Mouse (Mus musculus) kidney, embryonic 14.5 days (tissue): ENCODE results near the gene Ank2. TPM values are rescaled to one million over a fixed set of nuclear protein-coding genes. Genes with fewer than 3 reads are reported as not detected.

Experiments
- ATAC-seq: fragments of 200-750 bp; cut with Nextera tagmentation; 2 replicates; pipeline ENCODE4 v1.8.0; 2017; ENCODE audit warnings: moderate number of reproducible peaks, mild to moderate bottlenecking, moderate TSS enrichment, moderate library complexity; ENCODE audit not compliant: low FRiP score, low TSS enrichment
- H3K27ac ChIP-seq: fragments of 300-500 bp; sonication (generic); 2 replicates; pipeline ENCODE4 v1.5.1; 2014; ENCODE audit warnings: low read depth, mild to moderate bottlenecking, low read length, moderate library complexity, mixed read lengths
- H3K27me3 ChIP-seq: fragments of 300-500 bp; sonication (generic); 2 replicates; pipeline ENCODE4 v1.6.1; 2014; ENCODE audit warnings: mild to moderate bottlenecking, low read length; ENCODE audit not compliant: control insufficient read depth, insufficient read depth
- H3K36me3 ChIP-seq: fragments of 300-500 bp; sonication (generic); 2 replicates; pipeline ENCODE4 v1.6.1; 2014; ENCODE audit warnings: low read length, mixed read lengths; ENCODE audit not compliant: control insufficient read depth, insufficient read depth
- H3K4me1 ChIP-seq: fragments of 300-500 bp; sonication (generic); 2 replicates; pipeline ENCODE4 v1.6.1; 2014; ENCODE audit warnings: low read length, mixed read lengths; ENCODE audit not compliant: control insufficient read depth, insufficient read depth
- H3K4me2 ChIP-seq: fragments of 300-500 bp; sonication (generic); replicated peaks from 2 replicates; pipeline ENCODE4 v1.6.1; 2014; ENCODE audit warnings: low read depth, mild to moderate bottlenecking, low read length
- H3K4me3 ChIP-seq: fragments of 300-500 bp; sonication (generic); 2 replicates; pipeline ENCODE4 v1.5.1; 2014; ENCODE audit warnings: mild to moderate bottlenecking, low read length
- H3K9ac ChIP-seq: fragments of 300-500 bp; sonication (generic); 2 replicates; pipeline ENCODE4 v1.6.1; 2014; ENCODE audit warnings: low read depth, mild to moderate bottlenecking, low read length, moderate library complexity
- H3K9me3 ChIP-seq: fragments of 300-500 bp; sonication (generic); 2 replicates; pipeline ENCODE4 v1.6.1; 2016; ENCODE audit warnings: low read length; ENCODE audit not compliant: control insufficient read depth
- WGBS: fragments of 180-500 bp; shearing (Covaris S2); extraction: QIAGEN DNeasy Blood & Tissue Kit; methylation state at CpG from one replicate; pipeline ENCODE4 v1.1.7; 2014; 5-methylcytosine and 5-hydroxymethylcytosine counted together
- polyA plus RNA-seq: library from polyadenylated mRNA; unstranded; fragments of >200 nt; fragmentation: Nextera tagmentation; extraction: Ambion mirVana; gene quantifications from 2 replicates; pipeline ENCODE4 v1.2.1, GENCODE M21; 2014

The Ank2 gene
- polyA plus RNA-seq, 1 experiment from 2014 or later = 11.5 TPM

DNA sequence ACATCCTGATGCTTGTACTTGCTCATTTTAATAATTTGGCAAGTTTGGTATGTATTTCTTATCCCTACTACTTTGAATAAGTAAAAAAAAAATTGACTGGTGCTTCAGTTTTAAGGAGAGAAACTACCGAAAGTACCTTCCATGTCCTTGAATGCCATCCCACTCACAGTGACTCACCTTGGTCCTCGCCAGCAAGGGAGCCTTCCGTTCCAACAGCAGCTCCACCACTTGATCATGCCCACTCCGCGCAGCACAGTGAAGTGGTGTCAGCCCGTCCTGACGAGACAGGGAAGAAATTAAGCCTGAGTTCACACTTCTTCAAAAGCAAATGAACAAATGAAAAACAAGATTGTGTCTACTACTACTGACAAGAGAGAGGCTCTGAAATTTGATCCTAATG is 460.6 kb downstream of the Ank2 start:
- Histone ChIP-seq H3K9me3 (no peaks in the 10 kb centered on the region), H3K4me1 (no peaks in the 10 kb centered on the region), H3K4me2 (no peak overlapping the region), H3K4me3 (no peak overlapping the region), H3K27ac (no peak overlapping the region), H3K27me3 (no peaks in the 10 kb centered on the region), H3K9ac (no peak overlapping the region), H3K36me3 (no peaks in the 10 kb centered on the region)
- no peak for ATAC-seq
- 70% methylated on average over 7 of the region's 7 CpGs for WGBS

DNA sequence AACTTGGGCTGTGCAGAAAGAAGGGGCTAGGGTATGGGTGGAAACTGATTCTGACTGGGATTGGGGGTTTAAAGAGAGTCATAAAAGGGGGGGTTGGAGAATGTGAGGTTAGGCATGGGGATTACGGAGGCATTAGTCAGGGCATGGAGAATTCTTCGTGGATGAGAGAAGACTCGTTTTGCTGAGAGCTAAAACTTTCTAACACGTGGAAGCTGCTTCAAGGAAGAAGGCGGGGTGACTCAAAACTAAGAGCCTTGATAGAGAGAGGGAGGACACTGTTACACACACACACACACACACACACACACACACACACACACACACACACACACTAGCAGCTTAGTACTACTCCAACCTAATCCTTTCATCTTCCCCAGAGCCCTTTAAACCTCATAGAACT is 463.0 kb downstream of the Ank2 start:
- H3K9me3 ChIP-seq = no peaks in the 10 kb centered on the region
- H3K27me3 ChIP-seq = no peaks in the 10 kb centered on the region
- WGBS = 80% methylated on average over 5 of the region's 5 CpGs
- no peak for ATAC-seq
- no peaks in the 10 kb centered on the region for H3K4me1 ChIP-seq
- H3K36me3 ChIP-seq = no peaks in the 10 kb centered on the region
- no peak overlapping the region for H3K9ac ChIP-seq
- H3K4me3 ChIP-seq = no peak overlapping the region
- no peak overlapping the region for H3K27ac ChIP-seq
- no peak overlapping the region for H3K4me2 ChIP-seq

DNA sequence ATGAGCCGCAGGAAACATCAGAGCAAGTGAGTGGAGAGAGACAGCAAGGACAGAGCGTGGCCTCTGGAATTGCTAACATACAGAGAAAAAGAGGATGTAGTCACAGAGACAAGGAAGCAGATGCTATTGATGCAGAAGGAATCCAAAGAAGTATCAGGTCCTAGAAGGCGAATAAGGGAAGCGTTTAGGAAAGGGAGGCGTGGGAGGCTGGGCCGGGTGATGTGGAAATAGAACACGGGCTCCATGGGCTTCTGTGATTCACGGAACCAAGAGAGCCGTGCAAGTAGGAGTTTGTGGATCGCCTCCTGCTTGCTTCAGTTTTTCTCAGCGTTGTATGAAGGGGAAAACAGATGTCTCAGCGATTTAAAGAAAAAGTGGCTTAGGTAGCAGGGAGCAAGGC is 463.6 kb downstream of the Ank2 start:
- H3K27ac ChIP-seq = no peak overlapping the region
- H3K4me2 ChIP-seq = no peak overlapping the region
- no peaks in the 10 kb centered on the region for H3K36me3 ChIP-seq
- H3K9me3 ChIP-seq = no peaks in the 10 kb centered on the region
- no peak overlapping the region for H3K4me3 ChIP-seq
- no peaks in the 10 kb centered on the region for H3K4me1 ChIP-seq
- WGBS = 88% methylated on average over 12 of the region's 12 CpGs
- no peaks in the 10 kb centered on the region for H3K27me3 ChIP-seq
- no peak overlapping the region for H3K9ac ChIP-seq
- no peak for ATAC-seq

DNA sequence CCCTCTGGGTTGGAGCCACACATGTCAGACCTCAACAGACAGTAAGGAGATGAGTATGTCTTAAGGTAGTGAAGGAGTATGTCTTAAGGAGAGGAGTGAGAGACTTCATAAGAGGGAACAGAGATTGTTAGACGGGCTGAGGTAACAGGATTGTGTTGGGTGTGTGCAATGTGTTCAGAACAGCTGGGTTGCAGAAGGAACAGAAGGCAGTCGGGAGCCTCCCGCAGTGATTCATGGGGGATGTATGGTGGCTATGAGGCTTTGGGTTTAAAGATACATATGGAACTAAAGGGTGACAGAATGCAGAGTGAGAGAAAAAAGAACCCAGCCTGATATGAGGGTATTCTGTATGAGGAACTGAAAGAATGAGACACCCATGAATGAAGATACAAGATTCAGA is 464.2 kb downstream of the Ank2 start:
- no peak overlapping the region for H3K4me3 ChIP-seq
- 89% methylated on average over 3 of the region's 3 CpGs for WGBS
- no peaks in the 10 kb centered on the region for H3K36me3 ChIP-seq
- no peak overlapping the region for H3K4me2 ChIP-seq
- no peak overlapping the region for H3K9ac ChIP-seq
- H3K27ac ChIP-seq = no peak overlapping the region
- ATAC-seq = no peak
- H3K4me1 ChIP-seq = no peaks in the 10 kb centered on the region
- H3K9me3 ChIP-seq = no peaks in the 10 kb centered on the region
- no peaks in the 10 kb centered on the region for H3K27me3 ChIP-seq

DNA sequence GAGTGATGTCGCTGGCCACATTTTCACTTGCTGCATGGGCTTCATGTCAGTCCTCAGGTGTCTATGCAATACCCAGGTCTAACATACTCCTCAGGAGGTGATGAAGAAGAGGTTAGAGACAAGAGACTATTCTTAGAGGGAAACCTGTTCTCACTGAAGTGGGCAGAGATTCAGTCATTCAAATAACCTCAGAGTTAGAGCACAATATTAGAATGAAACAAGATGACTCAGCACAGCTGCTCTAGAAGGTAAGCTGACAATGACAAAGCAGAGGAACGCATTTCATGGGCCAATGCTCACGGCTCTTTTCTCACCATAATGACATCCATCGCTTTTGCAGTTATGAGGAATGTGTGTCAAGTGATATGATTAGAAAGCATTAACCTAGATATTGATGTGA is 475.2 kb downstream of the Ank2 start:
- Histone ChIP-seq H3K27me3 (no peaks in the 10 kb centered on the region), H3K9me3 (no peaks in the 10 kb centered on the region), H3K4me2 (no peak overlapping the region), H3K4me1 (no peaks in the 10 kb centered on the region), H3K9ac (no peak overlapping the region), H3K4me3 (no peak overlapping the region), H3K36me3 (no peaks in the 10 kb centered on the region), H3K27ac (no peak overlapping the region)
- no peak for ATAC-seq
- WGBS = 90% methylated on average over 4 of the region's 4 CpGs

DNA sequence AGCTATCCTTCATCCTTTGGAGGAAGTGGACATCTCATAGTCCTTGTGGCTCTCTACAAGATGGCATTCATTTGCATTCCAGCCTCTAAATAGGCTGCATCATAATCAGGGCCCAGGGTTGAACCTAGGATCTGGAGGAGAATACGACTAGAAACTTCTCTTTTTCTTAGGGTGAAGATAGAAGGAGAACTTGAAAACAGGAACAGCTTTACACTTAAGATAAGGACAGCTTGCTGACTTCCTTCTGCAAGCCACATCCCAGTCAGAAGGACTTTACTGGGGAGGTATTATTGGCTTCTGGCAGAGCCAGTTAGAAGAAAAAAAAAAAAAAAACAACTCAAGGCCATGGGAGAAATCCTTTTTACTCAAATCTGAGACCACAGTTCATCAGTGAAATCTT is 479.0 kb downstream of the Ank2 start:
- WGBS = 83% methylated on average over 1 of the region's 1 CpGs
- ATAC-seq = no peak

DNA sequence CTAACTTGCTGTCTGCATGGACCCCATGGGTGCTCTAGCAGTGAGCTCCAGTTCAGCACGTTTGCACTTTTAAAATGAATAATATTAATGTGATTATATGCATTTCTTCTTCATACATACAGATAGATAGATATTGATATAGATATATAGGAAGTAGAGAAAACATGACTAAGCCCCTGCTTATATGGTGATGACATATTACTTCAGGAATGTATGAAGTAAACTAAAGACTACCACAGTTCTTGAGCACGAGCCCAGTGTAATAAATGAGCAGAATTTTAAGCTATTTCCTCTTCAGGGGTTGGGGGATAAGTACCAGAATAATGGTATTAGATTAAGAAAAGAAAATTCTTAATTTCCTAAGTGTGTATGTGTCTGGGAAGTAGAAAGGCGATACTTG is 479.4 kb downstream of the Ank2 start:
- no peak overlapping the region for H3K4me3 ChIP-seq
- H3K9me3 ChIP-seq = no peaks in the 10 kb centered on the region
- no peak overlapping the region for H3K9ac ChIP-seq
- ATAC-seq = no peak
- WGBS = 80% methylated on average over 3 of the region's 3 CpGs
- H3K4me2 ChIP-seq = no peak overlapping the region
- no peak overlapping the region for H3K27ac ChIP-seq
- H3K27me3 ChIP-seq = no peaks in the 10 kb centered on the region
- no peaks in the 10 kb centered on the region for H3K4me1 ChIP-seq
- H3K36me3 ChIP-seq = no peaks in the 10 kb centered on the region

More for the DNA sequence above, 479.0 kb downstream of the Ank2 start:
- H3K27ac ChIP-seq = no peak overlapping the region
- H3K9ac ChIP-seq = no peak overlapping the region
- H3K27me3 ChIP-seq = no peaks in the 10 kb centered on the region
- H3K4me2 ChIP-seq = no peak overlapping the region
- no peak overlapping the region for H3K4me3 ChIP-seq
- no peaks in the 10 kb centered on the region for H3K9me3 ChIP-seq
- no peaks in the 10 kb centered on the region for H3K36me3 ChIP-seq
- no peaks in the 10 kb centered on the region for H3K4me1 ChIP-seq

DNA sequence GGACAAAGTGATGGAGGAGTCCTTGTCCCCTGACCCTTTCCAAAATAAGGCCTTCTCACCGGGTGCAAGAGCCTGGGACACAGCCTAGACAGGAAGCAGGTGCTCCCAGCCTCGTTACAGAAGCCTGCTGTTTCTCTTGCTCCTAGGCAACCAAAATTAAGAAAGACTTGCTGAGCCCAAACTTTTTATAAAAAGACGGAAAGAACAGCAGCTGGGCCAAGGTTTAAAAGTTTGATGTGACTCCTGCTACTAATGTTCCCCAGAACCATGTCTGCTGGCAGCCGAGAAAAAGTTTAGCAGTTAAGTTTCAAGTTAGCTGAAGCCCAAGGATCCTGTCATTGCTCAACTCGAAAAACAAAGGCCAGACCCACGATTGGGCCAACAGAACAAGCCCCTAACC is 480.0 kb downstream of the Ank2 start:
- 32% methylated on average over 6 of the region's 6 CpGs for WGBS
- no peak overlapping the region for H3K4me3 ChIP-seq
- no peak overlapping the region for H3K9ac ChIP-seq
- no peak overlapping the region for H3K4me2 ChIP-seq
- H3K4me1 ChIP-seq = no peaks in the 10 kb centered on the region
- no peak for ATAC-seq
- H3K27me3 ChIP-seq = no peaks in the 10 kb centered on the region
- no peak overlapping the region for H3K27ac ChIP-seq
- H3K36me3 ChIP-seq = no peaks in the 10 kb centered on the region
- no peaks in the 10 kb centered on the region for H3K9me3 ChIP-seq

DNA sequence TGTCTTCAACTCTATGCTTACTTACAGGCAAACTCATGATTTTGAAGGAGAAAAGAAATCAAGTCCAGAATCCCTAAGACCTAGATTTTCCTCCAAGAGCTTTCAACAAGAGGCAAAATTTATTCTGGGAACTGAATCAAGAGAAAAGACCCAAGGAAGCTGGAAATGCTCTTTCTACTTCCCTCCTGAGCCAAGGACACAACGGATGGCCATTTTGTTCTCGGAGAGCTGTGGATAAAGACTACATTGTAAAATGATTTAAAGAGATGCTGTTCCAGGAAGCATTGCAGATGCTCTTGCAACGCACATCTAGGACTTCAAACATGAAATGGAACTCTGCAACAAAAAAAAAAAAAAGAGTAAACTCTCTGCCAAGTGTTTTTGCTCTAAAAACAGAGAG is 481.6 kb downstream of the Ank2 start:
- no peaks in the 10 kb centered on the region for H3K27me3 ChIP-seq
- ATAC-seq = no peak
- no peaks in the 10 kb centered on the region for H3K36me3 ChIP-seq
- H3K27ac ChIP-seq = no peak overlapping the region
- no peak overlapping the region for H3K4me2 ChIP-seq
- no peaks in the 10 kb centered on the region for H3K4me1 ChIP-seq
- WGBS = 78% methylated on average over 3 of the region's 3 CpGs
- no peak overlapping the region for H3K4me3 ChIP-seq
- H3K9ac ChIP-seq = no peak overlapping the region
- no peaks in the 10 kb centered on the region for H3K9me3 ChIP-seq

DNA sequence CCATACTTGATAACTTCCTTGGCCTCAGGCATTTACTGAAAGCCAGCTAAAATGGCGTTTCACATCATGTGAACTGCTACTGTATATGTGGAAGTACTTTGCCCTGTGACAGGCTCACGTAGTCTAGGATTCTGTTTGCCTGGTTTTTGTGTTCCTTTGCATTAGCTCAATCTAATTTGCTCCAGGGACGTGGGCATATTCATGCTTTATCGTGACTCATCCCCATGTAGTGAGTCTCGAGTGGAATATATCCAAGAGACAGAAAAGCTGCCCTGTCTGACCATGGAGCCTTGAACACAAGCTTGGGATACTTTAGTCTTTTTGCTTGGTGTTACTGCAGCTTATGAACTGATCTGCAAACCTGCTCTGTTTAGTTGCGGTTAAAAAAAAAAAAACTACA is 483.6 kb downstream of the Ank2 start:
- Histone ChIP-seq H3K9me3 (no peaks in the 10 kb centered on the region), H3K27ac (no peak overlapping the region), H3K4me3 (no peak overlapping the region), H3K4me2 (no peak overlapping the region), H3K27me3 (no peaks in the 10 kb centered on the region), H3K36me3 (no peaks in the 10 kb centered on the region), H3K9ac (no peak overlapping the region), H3K4me1 (no peaks in the 10 kb centered on the region)
- WGBS = 88% methylated on average over 6 of the region's 6 CpGs
- no peak for ATAC-seq
